Mouse (Mus musculus) gonadal fat pad, adult 2 months (tissue): Measurements from ENCODE around the gene Tssk1. TPM values are rescaled to one million over a fixed set of nuclear protein-coding genes. Genes with fewer than 3 reads are reported as not detected.

Experiments
- DNase-seq: peaks from one replicate; pipeline ENCODE4 v3.0.0-alpha.2; 2012; ENCODE audit warnings: low read depth
- polyA plus RNA-seq: library from polyadenylated mRNA; depleted of rRNA; stranded (reverse); fragments of >200 nt; gene quantifications from 2 replicates; pipeline ENCODE4 v1.2.3, GENCODE M21; 2012; rRNA removed

Gene Tssk1
- polyA plus RNA-seq, 1 experiment, result 0.31 TPM

DNA sequence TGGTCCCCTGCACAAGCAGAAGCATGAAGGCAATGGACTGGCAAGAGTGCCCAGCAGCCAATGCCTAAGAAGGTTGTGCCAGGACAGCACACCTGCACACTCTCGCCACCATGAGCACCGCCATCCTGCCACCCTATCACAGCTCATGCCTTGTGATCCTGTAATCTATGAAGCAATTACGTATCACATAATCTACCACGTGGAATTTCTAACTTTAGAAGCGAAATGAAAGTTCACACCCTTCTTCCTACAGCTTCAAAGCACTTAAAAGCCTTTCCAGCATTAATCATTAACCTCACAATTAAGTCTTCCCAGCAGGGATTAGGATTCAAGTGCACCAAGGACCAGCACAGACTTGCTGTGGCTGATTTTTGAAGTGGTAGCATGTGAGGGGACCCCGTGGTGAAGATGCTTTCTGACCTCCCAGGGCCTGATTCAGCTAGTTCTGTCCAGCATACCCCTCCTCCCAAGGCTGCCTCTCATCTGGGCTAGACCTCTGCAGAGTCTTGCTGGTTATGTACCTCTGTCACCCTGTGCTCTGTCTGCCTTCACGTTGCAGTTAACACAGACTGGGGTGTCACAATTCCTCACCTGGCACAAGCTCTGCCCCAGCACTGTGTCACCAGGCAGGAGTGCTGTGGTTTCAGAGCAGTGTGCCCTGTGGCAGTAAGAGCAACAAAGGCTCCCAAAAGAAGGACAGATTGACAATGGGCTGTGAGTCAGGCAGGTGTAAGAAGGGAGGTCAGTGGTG is 51.2 kb downstream of the Tssk1 start:
- DNase-seq, result no peak

Other genes starting within 250 kb of the Tssk1 start
- gene Ccdc74a, start 247.8 kb upstream of the Tssk1 start, polyA plus RNA-seq, result 15.7 and 23.9 TPM in 2 replicates
- gene Med15, start 161.3 kb upstream of the Tssk1 start, polyA plus RNA-seq, result 79.6 and 82.6 TPM in 2 replicates
- 44.3 and 56.7 TPM in 2 replicates for gene Klhl22, start 134.6 kb upstream of the Tssk1 start, polyA plus RNA-seq
- gene Scarf2, start 96.9 kb upstream of the Tssk1 start, polyA plus RNA-seq, result 29.3 and 32.9 TPM in 2 replicates
- gene B830017H08Rik, start 61.1 kb upstream of the Tssk1 start, polyA plus RNA-seq, result not detected in 2 replicates
- 1.1 and 1.2 TPM in 2 replicates for gene Car15, start 55.9 kb upstream of the Tssk1 start, polyA plus RNA-seq
- gene Gm20518, start 2.6 kb upstream of the Tssk1 start, polyA plus RNA-seq, result 0.35 and 0.51 TPM in 2 replicates
- gene Dgcr2, start 4.3 kb downstream of the Tssk1 start, polyA plus RNA-seq, result 106 and 114 TPM in 2 replicates
- gene Tssk2, start 4.4 kb downstream of the Tssk1 start, polyA plus RNA-seq, result 3.3 and 4.1 TPM in 2 replicates
- gene Ess2, start 17.1 kb downstream of the Tssk1 start, polyA plus RNA-seq, result 22.5 and 28.2 TPM in 2 replicates
- gene Gsc2, start 20.8 kb downstream of the Tssk1 start, polyA plus RNA-seq, result 0.10 TPM in 1 of 2 replicates, not detected in the other
- gene Slc25a1, start 34.0 kb downstream of the Tssk1 start, polyA plus RNA-seq, result 302 and 354 TPM in 2 replicates
- gene Vpreb2, start 86.2 kb downstream of the Tssk1 start, polyA plus RNA-seq, result not detected in 2 replicates
- 89.8 and 92.7 TPM in 2 replicates for gene Dgcr6, start 158.6 kb downstream of the Tssk1 start, polyA plus RNA-seq
- 83.4 and 90.0 TPM in 2 replicates for gene Prodh, start 196.0 kb downstream of the Tssk1 start, polyA plus RNA-seq
- gene Rtn4r, start 233.4 kb downstream of the Tssk1 start, polyA plus RNA-seq, result 2.3 and 3.5 TPM in 2 replicates